Mouse (Mus musculus) regulatory T cell (primary cell): ENCODE data around the gene Ctnnb1.

Source experiments
- in situ Hi-C: fragments of 300-600 bp; cut with MboI, MseI; formaldehyde crosslinking; loops from one replicate; pipeline ENCODE4 v1.15.1; 2025; ENCODE audit warnings: high pct_unique_total_duplicates

Ctnnb1 gene

DNA sequence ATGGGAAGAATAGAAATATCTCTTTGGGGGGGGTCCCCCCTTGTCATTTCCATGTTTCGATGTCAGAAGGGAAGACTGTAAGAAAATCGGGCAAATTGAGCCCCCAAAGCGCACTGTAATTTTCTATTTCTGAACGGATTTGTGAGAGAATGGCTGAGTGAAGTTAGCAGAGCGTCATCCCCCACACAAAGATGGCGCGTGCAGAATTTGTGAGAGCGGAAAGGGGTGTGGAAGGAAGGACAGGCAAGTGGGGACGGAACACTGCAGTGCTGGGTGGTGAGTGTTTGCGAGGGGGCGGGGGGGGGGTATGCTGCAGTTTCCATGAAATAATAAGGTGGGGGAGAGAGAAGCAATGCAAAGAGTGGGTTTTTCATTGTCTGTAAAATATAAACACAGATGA, at the start of gene Ctnnb1:
Gene Ctnnb1, plus strand, starts transcription at position 136 of the 400 bp plus-strand sequence.
- in situ Hi-C loops: no loop called here

DNA sequence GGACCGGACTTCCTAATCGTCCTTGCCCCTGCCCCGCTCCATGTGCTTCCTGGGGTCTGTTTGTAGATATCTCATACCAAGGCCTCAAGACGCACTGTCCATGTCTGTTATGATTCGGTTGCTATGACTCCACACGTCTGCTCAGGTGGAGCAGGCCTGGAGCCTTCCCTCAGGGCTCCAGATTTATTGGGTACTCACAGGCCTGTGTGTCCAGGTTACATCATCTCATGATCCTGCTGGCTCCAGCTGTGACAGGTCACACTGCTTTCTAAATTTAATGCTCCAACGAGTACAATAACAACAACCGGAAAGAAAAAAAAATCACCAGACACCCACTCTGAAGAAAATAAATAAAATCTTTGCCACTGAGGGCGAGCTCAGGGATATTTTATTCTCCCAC, 48.7 kb upstream of the Ctnnb1 start:
- in situ Hi-C loops: no loop called here

DNA sequence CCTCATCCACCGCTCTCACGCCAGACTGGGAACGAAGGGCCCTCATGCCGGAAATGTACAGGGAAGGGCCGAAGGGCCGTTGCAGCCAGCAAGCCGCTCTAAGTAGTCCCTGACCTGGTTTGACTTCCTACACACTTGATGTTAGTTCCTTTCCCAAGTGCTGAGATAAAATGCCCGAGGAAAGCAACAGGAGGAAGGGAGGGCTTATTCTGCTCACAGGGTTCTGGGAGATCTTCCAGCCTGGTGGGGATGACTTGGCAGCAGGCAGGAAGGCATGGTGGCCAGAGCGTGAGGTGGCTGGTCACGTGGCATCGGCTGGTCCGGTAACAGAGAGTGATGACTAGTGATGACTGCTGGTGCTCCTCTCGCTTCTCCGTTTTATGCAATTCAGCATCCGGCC, 47.9 kb upstream of the Ctnnb1 start:
- in situ Hi-C loops: no loop called here

DNA sequence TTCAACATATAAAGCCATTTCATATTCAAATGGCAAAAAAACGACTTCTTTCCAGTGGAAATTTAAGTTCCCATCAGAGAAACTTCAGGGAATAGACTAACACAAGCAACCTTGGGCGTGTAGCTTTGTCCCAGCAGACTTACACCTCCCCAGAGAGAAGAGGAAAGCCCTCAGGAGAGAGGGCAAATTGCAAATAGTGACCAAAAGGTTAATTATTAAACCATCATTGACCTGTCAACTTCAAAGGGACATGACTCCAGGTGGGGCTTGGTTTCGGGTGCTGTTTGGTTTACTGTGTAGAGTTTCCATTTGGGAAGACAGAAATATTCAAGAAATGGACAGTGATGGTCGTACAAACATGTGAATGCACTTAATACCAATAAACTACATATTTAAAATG, 47.2 kb upstream of the Ctnnb1 start:
- in situ Hi-C loops: no loop called here

DNA sequence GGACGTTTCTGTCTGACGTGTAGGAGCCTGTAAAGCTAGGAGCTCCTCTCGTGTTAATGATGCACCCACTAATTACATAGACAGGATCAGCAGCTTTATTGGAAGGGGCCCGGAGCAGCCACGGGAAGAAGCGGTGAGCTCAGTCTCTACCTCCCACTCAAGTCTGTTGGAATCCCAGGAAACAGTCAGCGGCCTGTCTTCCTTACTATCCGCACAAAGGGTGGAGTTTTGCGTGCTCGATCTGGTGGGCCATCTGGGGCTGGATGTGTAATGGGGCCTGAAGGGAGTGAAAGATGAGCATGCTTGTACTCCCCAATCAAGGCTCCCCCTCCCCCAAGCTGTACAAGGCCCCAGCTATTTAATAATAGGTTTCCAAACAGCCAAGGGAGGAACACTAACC, 44.3 kb upstream of the Ctnnb1 start:
- in situ Hi-C loops: no loop called here

DNA sequence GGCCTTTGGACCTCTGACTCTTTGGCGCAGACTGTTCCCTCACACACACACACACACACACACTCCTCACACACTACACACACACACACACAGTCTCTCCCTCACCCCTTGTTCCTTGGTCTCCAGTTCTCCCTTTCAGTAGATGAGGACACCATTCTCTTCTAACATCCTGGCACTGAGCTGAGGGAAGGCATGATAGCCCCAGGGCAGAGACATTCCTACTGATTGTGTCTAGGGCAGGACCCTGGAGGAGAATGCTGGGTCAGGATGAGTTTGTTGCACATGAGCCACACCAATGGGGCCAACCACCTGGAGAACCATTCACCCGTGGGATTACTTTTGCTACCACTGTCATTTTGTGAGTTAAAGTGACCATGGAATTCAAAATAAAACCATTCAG, 41.4 kb upstream of the Ctnnb1 start:
- in situ Hi-C loops: no loop called here

DNA sequence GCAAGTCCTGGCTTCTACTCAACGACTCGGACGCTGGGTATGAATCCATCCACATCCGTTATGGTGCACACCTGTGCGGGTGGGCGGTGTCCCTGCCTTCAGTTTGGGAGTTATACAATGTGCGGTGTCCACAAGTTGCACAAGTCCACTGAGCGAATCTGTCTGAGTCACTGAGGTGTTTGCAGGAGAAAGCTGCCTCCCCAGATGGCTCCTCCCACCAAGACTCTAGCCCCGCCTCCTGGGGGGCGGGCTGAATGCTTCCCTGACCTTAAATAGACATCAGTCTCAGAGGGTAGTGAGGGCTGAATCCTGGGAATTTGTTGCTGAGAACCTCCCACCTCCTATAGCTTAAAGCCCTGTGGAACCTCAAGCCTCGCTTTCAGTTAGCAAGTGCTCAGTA, 35.6 kb upstream of the Ctnnb1 start:
- in situ Hi-C loops: no loop called here

DNA sequence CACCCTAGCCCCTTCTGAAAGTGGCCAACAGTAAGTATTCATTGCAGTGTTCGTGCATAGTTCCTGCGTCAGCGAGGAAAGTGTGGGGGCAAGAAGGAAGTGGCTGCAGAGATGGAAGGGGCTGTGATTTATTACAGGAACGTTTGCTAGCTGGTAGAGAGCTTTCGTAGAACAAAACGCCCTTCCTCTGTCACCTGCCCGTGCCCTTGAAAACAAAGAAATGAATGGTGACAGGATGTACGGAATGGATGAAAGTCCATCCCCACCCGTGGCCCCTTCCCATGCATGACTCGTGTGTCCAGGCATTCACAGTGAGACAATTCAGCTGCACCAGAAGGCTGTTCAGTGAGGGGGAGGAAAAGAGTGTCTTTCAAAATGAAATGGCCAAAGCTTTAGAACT, 35.0 kb upstream of the Ctnnb1 start:
- in situ Hi-C loops: no loop called here

DNA sequence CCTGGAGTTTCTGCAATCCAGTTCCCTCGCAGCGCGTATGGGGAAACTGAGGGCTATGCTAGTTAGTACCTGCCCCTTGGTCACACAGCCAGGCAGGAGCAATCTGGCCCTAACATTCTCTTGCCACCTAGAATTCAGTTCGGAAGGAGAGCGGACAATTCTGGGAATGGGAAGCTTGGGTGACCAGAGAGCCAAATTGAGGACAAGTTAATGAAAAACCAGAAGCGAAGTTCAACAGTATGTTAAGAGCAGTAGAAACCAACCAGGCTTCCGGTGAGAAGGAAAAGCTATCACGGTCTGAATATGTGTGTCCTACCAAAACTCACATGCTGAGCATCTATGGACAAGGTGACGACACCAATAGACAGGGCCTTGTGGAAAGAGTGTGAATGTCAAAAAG, 34.6 kb upstream of the Ctnnb1 start:
- in situ Hi-C loops: no loop called here

DNA sequence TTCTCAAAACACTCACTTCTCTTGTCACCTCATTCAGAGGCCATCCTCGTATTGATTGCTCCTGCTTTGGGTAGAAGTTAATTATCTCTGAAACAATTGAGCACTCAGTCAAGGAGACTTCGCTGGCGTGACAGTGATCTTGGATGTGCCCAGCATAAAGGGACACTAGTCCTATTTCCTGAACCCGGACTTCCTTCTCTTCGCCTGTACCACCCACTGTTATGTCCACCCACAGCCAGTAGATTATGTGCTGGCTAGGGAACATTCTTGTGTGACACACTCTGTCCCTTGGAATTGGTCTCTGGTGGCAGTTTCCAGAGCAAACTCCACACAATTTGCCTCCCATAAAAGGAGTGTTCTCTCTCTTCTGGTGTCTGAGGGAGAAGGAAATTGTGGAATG, 32.5 kb upstream of the Ctnnb1 start:
- in situ Hi-C loops: no loop called here

DNA sequence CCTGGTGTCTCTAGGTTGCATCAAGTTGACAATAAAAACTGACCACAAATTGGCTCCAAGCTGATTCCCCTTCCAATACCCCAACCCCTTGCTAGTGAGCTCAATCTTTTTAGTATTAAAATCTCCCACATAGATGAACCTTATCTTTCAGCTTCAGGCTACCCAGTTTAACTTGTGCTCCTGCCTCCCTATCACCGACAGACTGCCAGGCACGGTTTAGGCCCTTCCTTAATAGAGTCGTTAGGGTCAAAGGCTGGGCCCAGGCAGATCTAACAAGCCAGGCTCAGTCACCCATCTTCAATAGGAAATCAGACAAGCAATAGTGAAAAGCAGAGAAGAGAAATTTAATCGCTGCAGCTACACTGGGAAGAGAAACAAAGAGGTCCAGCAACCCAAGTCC, 31.7 kb upstream of the Ctnnb1 start:
- in situ Hi-C loops: no loop called here

DNA sequence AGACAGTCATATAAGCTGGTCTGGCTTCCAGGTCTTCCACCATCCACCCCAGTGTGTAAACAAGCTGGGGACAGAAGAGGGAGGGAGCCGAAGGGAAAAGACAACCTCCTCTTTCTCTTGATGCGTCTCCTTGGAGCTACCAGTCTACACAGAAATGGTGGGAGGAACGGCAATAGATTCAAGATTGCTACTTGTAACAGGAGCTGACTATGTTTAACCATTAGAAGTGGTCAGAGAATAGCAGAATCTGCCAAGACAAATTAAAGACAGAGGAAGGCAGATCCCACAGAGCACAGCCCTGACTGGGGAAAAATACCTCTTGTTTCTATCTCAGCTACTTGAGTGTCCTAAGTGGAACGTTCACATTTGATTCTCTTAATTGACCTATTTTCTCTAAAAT, 29.2 kb upstream of the Ctnnb1 start:
- in situ Hi-C loops: no loop called here

DNA sequence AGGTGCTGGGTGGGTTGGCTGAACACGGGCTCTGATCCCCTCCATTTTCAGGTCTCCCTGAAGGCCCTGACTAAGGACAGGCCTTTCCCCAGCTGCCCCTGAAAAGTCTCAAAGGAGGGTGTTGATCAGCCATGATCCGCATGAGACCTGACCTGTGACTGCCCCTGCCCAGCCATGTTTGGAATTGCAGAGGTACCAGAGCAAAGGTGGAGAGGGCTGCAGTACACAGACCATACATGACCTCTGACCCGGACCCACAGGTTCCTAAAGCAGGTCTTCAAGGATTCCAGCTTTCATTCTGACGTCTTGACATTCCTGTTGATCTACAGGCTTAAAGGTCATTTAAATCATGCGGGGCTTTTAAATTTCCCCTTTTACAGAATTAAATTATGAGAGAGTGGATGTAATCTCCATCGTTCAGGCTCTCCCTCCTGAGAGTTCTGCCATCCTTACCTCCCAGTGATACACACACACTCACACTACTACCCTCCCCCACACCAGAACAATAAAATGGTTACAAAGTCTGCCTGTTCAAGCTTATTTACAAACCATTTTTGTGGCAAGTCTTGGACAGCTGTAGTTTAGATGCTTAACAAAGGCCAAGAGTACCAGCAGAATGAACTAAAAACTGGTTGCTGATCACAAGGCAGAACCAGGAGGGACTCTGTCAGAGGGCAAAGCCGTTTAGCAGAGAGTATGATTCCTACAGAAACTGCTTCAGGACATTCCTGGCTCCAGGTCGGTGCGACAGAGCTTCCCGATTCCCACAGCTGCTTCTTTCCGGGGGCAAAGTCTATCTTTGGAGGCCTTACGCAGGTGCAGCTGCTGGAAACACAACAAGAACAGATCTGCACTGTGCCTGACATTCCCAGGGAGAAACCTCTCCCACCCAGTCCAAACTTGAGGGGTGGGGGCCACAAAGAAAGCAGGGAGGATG, 28.4 kb upstream of the Ctnnb1 start:
- in situ Hi-C loops: no loop called here

DNA sequence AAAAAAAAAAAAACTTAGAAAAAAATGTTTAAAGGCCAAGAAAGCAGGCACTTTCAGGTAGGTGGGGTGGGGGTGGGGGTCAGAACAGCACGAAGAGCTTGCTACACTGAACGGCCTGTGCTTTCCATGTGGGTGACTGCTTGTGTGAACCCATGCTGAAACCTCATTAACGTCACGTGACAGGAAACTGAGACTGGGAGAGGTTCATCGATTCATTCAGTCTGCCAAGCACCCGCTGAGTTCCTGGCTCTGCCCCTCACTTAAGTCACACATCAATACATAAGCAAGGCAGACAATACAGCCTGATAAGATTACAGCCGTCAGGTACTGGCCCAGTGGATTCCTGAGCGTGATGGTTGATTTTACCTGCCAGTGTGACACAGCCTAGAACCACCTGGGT, 26.5 kb upstream of the Ctnnb1 start:
- in situ Hi-C loops: no loop called here

DNA sequence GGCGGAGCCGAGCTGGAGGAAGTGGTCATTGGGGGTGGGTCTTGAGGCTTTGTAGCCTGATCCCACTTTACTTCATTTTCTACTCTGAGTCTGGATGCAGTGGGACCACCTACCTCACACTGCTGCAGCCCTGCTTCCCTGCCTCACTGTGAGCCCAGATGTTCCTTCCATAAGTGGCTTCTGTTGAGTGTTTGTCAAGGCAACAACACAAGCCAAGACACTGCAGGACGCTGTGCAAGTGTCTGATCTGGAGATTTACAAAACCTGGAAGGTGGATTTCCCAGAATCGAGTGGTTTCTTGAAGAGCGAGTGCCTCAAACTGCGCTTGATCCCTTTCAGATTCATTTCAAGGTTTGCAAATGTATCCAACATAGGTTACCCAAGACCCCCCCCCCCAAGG, 20.6 kb upstream of the Ctnnb1 start:
- in situ Hi-C loops: no loop called here

DNA sequence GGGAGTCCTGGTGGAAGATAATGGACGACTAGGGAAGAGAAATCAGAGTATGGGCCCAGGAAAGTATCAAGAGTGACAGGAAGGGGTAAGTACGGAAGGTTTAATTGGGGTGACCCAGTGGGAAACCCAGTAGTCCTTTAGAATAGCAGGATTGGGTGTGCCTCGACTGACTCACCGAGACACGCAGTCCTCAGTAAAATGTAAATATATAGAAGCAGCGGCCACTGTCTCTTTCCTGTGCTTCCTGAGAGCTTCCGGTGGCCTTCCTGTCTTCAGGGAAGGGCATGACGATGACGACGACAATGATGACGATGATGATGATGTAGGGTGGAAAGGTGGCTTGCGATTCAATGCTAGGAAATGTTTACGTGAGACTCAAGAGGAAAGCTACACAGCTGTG, 15.9 kb upstream of the Ctnnb1 start:
- in situ Hi-C loops: no loop called here

DNA sequence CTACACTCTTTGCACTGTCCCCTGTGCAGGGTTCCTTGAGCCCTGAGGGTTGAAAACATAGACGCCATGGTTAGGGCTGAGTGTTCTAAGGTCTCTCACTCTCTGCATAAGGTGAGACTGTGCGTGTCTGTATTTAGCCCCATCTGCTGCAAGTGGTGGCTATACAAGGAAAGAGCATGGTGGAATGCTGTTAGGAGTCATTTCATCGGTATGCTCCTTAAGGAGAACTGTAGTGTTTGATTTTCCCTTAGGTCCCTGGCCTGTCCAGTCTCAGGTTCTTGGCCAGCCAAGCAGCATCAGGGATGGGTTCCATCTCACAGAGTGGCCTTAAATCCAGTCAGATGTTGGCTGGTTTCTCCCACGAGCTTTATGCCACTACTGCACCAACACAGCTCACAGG, 14.6 kb upstream of the Ctnnb1 start:
- in situ Hi-C loops: no loop called here

DNA sequence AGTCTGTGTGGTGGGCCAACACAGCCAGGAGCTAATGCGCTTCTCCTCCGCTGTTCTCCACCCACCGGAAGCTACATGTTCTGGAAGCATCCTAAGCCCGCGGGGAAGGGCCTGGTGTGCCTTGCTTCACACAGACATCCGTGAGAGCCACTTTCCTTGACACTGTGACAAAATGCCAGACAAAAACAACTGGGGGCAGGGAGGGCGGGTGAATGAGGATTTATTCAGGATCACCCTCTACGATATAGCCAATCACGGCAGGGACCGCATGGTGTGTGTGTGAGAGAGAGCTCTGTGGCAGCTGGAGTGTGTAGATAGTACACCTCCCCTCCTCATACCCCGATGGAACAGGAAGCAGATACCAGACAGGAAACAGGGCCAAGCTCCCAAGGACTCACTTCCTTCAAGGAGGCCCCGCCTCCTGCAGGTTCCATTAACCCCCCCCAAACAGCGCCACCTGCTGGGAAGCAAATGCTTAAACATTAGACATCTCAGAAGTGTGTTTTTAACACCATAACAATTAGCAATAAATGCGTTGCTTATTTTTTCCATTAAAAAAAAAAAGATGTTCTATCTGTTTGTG, 14.0 kb upstream of the Ctnnb1 start:
- in situ Hi-C loops: loop anchor here (5.0 kb wide), 1 partner anchor 128 kb away; no protein-coding TSS in a partner anchor

DNA sequence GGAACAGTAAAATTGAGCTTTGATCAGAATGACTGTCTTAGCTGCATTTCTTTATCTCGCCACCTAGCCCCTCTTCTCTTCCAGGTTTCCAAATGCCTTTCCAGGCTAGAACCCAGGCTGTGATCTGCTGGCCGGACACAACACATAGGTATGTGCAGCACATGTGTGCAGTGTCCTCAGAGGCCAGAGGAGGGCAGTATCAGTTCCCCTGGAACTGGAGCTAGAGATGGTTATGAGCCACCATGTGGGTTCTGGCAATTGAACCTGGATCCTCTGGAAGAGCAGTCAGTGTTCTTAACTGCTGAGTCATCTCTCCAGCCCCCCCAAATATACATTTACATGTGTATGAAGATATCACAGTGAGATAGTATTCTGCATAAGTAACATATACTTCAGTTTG, 11.4 kb upstream of the Ctnnb1 start:
- in situ Hi-C loops: loop anchor here (5.0 kb wide), 1 partner anchor 130 kb away; no protein-coding TSS in a partner anchor

DNA sequence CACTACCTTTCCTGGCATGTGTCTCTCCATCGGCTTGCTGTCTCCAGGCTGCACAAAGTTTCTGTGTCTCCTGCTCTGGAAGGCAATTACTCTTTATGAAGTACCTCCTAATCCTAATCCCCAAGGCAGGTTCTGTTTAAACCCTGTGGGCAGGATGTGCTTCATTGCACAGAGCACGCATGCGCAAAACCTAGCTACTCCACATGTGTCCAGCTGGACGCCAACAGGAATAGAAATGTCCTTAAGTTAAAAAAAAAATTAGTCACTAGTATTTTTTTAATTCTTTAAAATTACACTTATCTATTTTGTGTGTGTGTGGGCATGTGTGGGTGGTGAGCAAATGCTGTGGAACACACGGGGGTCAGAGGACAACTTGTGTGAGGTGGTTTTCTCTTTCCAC, 10.8 kb upstream of the Ctnnb1 start:
- in situ Hi-C loops: loop anchor here (5.0 kb wide), 1 partner anchor 131 kb away; no protein-coding TSS in a partner anchor

DNA sequence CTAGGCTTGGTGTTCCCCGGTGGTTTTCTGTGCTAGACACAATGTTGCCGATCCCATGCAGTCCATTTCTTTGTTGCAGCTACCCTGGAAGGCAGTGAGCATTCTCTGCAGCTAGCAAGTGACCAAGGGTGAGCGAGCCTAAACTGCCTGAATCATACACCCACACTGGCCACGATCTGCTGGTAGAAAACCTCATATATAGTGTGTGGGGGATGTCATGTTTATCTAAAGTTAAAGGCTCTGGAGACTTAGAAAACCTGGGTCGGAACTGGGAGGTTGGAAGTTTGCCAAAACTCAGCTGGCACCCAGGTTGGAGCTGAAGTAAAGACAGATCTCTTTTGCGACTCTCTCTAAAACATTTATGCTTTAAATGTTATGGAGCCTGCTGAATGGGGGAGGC, 10.4 kb upstream of the Ctnnb1 start:
- in situ Hi-C loops: loop anchor here (5.0 kb wide), 1 partner anchor 131 kb away; no protein-coding TSS in a partner anchor

DNA sequence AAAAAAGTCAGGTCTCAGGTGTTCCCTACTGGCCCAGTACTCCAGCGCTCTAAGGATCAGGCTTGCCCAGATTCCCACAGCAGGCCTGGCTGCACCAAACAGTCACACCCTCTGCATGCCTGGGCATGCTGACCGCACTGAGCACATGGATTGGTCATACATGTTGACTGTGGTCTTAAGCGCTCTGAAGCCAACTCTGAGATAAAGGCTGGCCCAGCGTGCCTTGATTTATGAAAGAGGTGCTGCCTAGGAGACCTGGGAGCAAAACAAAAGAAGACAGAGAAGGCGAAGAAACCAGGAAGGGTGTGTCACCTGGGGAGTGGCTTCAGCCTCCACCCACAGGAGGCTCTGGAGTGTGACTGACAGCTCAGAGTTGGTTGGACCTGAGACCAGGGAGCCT, 9.9 kb upstream of the Ctnnb1 start:
- in situ Hi-C loops: loop anchor here (5.0 kb wide), 1 partner anchor 132 kb away; no protein-coding TSS in a partner anchor

DNA sequence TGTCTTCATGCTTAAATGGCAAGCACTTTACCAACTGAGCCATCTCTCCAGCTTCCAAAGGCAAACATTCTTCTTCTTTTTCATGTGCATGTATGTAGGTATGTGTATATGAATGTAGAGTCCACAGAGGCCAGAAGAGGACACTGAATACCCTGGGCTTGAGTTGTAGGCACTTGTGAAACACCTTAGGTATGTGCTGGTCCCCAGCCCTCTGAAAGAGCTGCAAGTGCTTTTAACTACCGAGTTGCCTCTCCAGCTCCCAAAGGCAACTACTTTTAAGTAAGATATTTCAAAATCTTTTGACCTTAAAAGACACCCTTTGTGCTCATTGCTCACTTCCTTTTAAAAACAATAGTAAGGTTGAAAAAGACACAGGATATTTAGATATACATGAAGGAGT, 2.9 kb upstream of the Ctnnb1 start:
- in situ Hi-C loops: no loop called here
